Mouse (Mus musculus): ENCODE measurements around the gene Atl1. TPM values are rescaled to one million over a fixed set of nuclear protein-coding genes. Genes with fewer than 3 reads are reported as not detected.

Atl1 gene
- polyA plus RNA-seq, 1 experiment from 2014 or later = 2.9 TPM

DNA sequence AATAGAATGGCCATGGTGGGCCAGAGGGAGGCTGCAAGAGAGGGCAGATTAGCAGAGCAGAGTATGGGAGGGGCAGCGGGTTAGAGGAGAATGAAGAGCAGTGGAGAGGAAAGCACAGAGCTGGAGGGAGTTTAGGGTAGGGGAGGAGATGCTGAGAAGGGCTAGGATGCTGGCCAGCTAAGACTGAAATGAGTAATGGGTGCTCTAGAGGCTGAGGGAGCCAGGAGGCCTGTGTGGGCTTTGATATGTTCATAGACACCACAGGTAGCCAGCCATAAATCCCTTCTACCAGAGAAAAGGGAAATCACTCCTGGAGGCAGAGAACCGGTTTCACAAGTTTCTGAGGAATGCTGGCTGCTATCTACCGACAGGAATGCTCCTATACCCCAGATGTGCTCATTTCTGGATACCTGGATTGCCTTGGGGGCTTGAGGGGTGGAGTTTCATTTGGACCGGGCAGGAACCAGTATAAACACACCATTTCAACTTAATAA, 13.2 kb upstream of the Atl1 start:
- H3K36me3 ChIP-seq (ENCODE audit: insufficient read depth, low read length) = no peaks in the 10 kb centered on the region
- peak overlapping the region; percentile 39 for H3K4me2 ChIP-seq (replicated peaks; ENCODE audit: low read depth, low read length)
- H3K27ac ChIP-seq (ENCODE audit: low read length) = peak overlapping the region; percentile 72
- TF ChIP-seq EP300 (IDR thresholded peaks at IDR 0.05) = no peak
- no peak for TF ChIP-seq CTCF (IDR thresholded peaks at IDR 0.05)
- peak overlapping the region; percentile 19; the same call in 1 of the 2 replicates for H3K4me3 ChIP-seq (ENCODE audit: low read depth, low read length)
- peaks cover 15% of the 10 kb centered on the region; the same call in 1 of the 2 replicates for H3K4me1 ChIP-seq (ENCODE audit: insufficient read depth, low read depth, low read length)
- no peak overlapping the region for H3K9ac ChIP-seq (replicated peaks; ENCODE audit: low read depth)
- H3K27me3 ChIP-seq (replicated peaks; ENCODE audit: insufficient read depth, low read length) = no peaks in the 10 kb centered on the region
- ATAC-seq (peak; percentile 70), DNase-seq (ENCODE audit: low spot score) (peak; percentile 61)
- 17% methylated on average over 4 of the region's 4 CpGs for WGBS
- H3K9me3 ChIP-seq (ENCODE audit: low read length) = no peaks in the 10 kb centered on the region

DNA sequence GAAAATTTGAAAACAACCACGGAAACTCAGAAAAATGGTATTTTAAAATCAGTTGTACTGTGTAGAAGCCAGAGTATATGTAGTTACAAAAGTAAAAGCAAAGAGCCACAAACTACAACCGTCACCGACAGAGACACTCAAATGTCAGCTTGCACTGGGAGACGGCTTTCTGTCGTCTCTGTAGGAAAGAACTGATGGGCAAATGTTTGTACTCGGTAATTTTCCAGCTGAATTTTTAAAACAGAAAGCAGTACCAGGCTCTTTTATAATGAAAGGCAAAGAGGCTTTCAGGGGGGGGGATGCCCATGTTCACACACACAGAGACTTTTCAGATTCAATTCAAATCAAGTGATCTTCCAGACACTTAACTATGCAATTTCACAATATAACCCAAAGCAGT, 12.7 kb upstream of the Atl1 start:
- no peaks in the 10 kb centered on the region for H3K36me3 ChIP-seq (ENCODE audit: insufficient read depth, low read length)
- peak overlapping the region; percentile 39 for H3K4me2 ChIP-seq (replicated peaks; ENCODE audit: low read depth, low read length)
- TF ChIP-seq CTCF (IDR thresholded peaks at IDR 0.05) = no peak
- TF ChIP-seq EP300 (IDR thresholded peaks at IDR 0.05) = no peak
- no peaks in the 10 kb centered on the region for H3K27me3 ChIP-seq (replicated peaks; ENCODE audit: insufficient read depth, low read length)
- peak; percentile 37 for DNase-seq (ENCODE audit: low spot score)
- H3K9me3 ChIP-seq (ENCODE audit: low read length) = no peaks in the 10 kb centered on the region
- H3K4me3 ChIP-seq (ENCODE audit: low read depth, low read length) = peak overlapping the region; percentile 19; the same call in 1 of the 2 replicates
- peak; percentile 14; the same call in 1 of the 2 replicates for ATAC-seq
- 21% methylated on average over 6 of the region's 6 CpGs for WGBS
- H3K27ac ChIP-seq (ENCODE audit: low read length) = peak overlapping the region; percentile 72
- no peak overlapping the region for H3K9ac ChIP-seq (replicated peaks; ENCODE audit: low read depth)
- H3K4me1 ChIP-seq (ENCODE audit: insufficient read depth, low read depth, low read length) = peaks cover 15% of the 10 kb centered on the region; the same call in 1 of the 2 replicates

DNA sequence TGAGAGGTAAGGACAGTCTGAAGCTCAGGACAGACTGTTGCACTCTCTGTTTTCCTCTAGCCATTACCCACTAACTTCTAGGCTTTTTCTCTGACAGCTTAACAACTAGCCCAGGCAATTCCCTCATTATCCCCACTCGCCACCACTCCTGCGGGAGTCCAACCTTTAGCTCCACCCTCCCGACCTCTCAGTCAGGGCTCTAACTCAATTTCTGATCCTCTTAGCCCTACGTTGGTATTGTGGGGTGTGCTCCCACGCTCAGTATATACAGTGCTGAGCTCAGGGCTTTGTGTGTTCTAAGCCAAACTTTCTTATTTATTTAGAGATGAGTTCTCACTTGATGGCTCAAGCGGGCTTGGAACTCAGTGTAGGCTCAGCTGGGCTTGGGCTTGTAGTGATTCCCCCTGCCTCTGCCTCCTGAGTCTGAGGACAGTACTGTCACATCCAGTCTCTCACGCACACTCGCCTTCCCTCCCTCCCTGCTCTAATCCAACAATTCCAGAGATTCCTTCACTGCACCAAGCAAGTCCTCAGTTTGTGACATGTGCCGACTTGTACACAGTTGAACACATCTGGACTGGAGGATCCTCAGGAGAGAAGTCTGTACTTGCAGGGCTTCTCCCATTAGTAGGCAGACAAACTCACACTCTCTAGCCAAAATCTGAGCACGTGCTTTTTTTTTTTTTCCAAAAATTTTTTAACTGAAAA, 11.1 kb upstream of the Atl1 start:
- Histone ChIP-seq H3K9me3 (ENCODE audit: low read length) (no peaks in the 10 kb centered on the region), H3K4me2 (replicated peaks; ENCODE audit: low read depth, low read length) (no peak overlapping the region), H3K4me3 (ENCODE audit: low read depth, low read length) (no peak overlapping the region), H3K36me3 (ENCODE audit: insufficient read depth, low read length) (no peaks in the 10 kb centered on the region), H3K4me1 (ENCODE audit: insufficient read depth, low read depth, low read length) (peaks cover 15% of the 10 kb centered on the region; the same call in 1 of the 2 replicates), H3K9ac (replicated peaks; ENCODE audit: low read depth) (no peak overlapping the region), H3K27me3 (replicated peaks; ENCODE audit: insufficient read depth, low read length) (no peaks in the 10 kb centered on the region), H3K27ac (ENCODE audit: low read length) (no peak overlapping the region)
- DNase-seq (ENCODE audit: low spot score) (no peak), ATAC-seq (no peak)
- TF ChIP-seq EP300 (IDR thresholded peaks at IDR 0.05) = no peak
- TF ChIP-seq CTCF (IDR thresholded peaks at IDR 0.05) = no peak
- 57% methylated on average over 10 of the region's 10 CpGs for WGBS

DNA sequence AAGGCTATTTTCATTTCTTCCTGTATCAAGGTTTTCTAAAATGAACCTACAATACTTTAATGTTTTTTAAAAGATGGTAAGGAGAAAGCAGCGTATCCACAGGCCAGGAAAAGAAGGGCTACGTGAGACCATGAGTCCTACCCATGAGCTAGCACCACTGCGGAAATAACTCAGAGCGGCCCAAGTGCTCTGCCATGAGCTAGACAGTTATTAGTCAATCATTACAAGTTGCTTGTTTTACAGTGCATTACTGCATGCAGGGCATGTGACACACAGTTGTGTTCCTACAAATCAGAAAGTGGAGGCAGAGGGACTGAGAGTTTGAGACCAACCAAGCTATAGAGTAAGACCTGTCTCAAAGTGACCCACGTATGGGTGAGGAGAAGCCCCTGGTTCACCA, 8.4 kb upstream of the Atl1 start:
- Histone ChIP-seq H3K4me2 (replicated peaks; ENCODE audit: low read depth, low read length) (no peak overlapping the region), H3K9ac (replicated peaks; ENCODE audit: low read depth) (no peak overlapping the region), H3K36me3 (ENCODE audit: insufficient read depth, low read length) (no peaks in the 10 kb centered on the region), H3K27ac (ENCODE audit: low read length) (no peak overlapping the region), H3K9me3 (ENCODE audit: low read length) (no peaks in the 10 kb centered on the region), H3K27me3 (replicated peaks; ENCODE audit: insufficient read depth, low read length) (no peaks in the 10 kb centered on the region), H3K4me3 (ENCODE audit: low read depth, low read length) (no peak overlapping the region), H3K4me1 (ENCODE audit: insufficient read depth, low read depth, low read length) (peaks cover 7% of the 10 kb centered on the region; the same call in 1 of the 2 replicates)
- WGBS = 91% methylated on average over 5 of the region's 5 CpGs
- ATAC-seq = no peak
- TF ChIP-seq CTCF (IDR thresholded peaks at IDR 0.05) (no peak), EP300 (IDR thresholded peaks at IDR 0.05) (no peak)
- no peak for DNase-seq (ENCODE audit: low spot score)

DNA sequence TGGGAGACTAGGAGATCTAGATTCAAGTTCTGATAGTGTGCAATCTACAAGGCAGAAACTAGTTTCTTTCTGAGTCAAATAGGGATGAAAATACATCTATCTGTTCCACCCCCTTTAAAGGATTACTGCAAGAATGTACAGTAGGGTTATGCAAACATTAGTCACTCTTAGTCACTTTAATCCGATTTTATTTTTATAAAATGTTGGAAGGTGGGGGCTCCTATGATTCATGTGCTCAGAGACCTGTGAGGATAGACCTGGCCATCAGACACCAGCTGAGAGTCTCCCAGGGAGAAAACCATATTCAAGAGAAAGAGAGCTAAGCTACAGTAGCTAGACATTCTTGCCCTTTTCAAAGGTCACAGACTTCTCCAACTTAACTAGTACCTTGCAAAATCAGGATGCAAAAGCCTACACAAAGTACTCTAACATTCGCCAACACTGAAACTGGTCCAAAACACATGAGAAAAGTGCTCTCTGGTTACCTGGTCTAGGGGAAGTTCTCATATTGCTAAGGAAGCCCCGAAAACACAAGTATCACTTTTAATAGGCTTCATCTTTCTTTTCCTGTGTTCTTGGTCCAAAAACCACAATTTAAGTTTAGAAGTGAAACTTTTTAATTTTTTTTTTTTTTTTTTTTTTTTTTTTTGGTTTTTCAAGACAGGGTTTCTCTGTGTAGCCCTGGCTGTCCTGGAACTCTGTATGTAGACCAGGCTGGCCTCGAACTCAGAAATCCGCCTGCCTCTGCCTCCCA, 7.1 kb upstream of the Atl1 start:
- no peaks in the 10 kb centered on the region for H3K36me3 ChIP-seq (ENCODE audit: insufficient read depth, low read length)
- H3K4me2 ChIP-seq (replicated peaks; ENCODE audit: low read depth, low read length) = no peak overlapping the region
- H3K27me3 ChIP-seq (replicated peaks; ENCODE audit: insufficient read depth, low read length) = no peaks in the 10 kb centered on the region
- WGBS = 76% methylated on average over 5 of the region's 5 CpGs
- H3K4me3 ChIP-seq (ENCODE audit: low read depth, low read length) = no peak overlapping the region
- H3K27ac ChIP-seq (ENCODE audit: low read length) = no peak overlapping the region
- ATAC-seq (no peak), DNase-seq (ENCODE audit: low spot score) (peak; percentile 16)
- TF ChIP-seq CTCF (IDR thresholded peaks at IDR 0.05) = no peak
- TF ChIP-seq EP300 (IDR thresholded peaks at IDR 0.05) = no peak
- H3K9me3 ChIP-seq (ENCODE audit: low read length) = no peaks in the 10 kb centered on the region
- H3K9ac ChIP-seq (replicated peaks; ENCODE audit: low read depth) = no peak overlapping the region
- peaks cover 11% of the 10 kb centered on the region; the same call in 1 of the 2 replicates for H3K4me1 ChIP-seq (ENCODE audit: insufficient read depth, low read depth, low read length)

DNA sequence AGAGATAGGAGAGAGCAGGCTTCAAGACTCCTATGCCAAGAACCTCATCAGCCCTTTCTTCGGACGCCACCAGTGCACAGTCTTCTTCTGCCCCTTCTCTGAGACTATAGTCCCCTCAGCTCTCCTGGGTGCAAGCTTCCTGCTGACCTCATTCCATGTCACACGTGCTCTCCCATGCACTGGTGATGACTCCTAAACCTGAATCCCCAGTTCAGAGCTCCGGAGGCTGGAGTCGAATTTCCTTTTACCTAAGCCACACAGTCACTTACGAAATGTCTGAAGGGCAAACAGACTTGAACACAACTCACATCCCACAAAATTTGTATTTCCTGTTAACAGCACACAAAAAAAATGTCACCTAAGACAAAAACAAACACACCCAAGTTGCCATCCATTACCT, 4.6 kb upstream of the Atl1 start:
- TF ChIP-seq EP300 (IDR thresholded peaks at IDR 0.05) = no peak
- TF ChIP-seq CTCF (IDR thresholded peaks at IDR 0.05) = no peak
- Histone ChIP-seq H3K27me3 (replicated peaks; ENCODE audit: insufficient read depth, low read length) (no peaks in the 10 kb centered on the region), H3K27ac (ENCODE audit: low read length) (0 out of 2 replicates have a peak overlapping the region, but pooled peaks have one; percentile 43), H3K9me3 (ENCODE audit: low read length) (no peaks in the 10 kb centered on the region), H3K36me3 (ENCODE audit: insufficient read depth, low read length) (no peaks in the 10 kb centered on the region), H3K4me2 (replicated peaks; ENCODE audit: low read depth, low read length) (no peak overlapping the region), H3K9ac (replicated peaks; ENCODE audit: low read depth) (no peak overlapping the region), H3K4me1 (ENCODE audit: insufficient read depth, low read depth, low read length) (peaks cover 5% of the 10 kb centered on the region; the same call in 1 of the 2 replicates), H3K4me3 (ENCODE audit: low read depth, low read length) (no peak overlapping the region)
- WGBS = 61% methylated on average over 6 of the region's 6 CpGs
- DNase-seq (ENCODE audit: low spot score) (peak; percentile 52), ATAC-seq (no peak)

Data from lung, postnatal 0 days (tissue).